Mouse (Mus musculus): ENCODE results near the gene Rfx3. TPM values are rescaled to one million over a fixed set of nuclear protein-coding genes. Genes with fewer than 3 reads are reported as not detected.

Rfx3 gene
- polyA plus RNA-seq, 1 experiment from 2014 or later = 8.2 TPM

DNA sequence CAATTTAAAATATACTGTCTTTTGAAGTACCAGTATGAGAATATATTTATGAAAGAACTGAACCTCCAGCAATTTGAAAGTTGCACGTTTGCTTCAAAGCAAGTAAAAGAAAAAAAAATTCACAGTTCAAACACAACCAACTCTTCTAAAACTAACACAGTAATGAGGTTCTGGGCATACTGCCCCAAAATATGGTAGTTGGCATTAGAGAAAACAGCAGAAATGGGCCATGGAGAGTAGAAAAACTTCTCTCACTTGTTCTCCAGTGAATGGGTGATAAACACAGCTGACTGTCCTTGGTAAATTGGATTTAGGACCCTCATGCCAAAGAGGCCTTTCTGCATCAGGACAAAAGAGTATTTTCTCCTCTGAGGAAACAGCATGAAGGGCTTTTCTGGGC, 182.7 kb downstream of the Rfx3 start:
- Histone ChIP-seq H3K9me3 (no peaks in the 10 kb centered on the region), H3K4me3 (no peak overlapping the region), H3K27ac (no peak overlapping the region), H3K27me3 (no peaks in the 10 kb centered on the region), H3K9ac (no peak overlapping the region), H3K36me3 (no peaks in the 10 kb centered on the region), H3K4me2 (no peak overlapping the region), H3K4me1 (no peaks in the 10 kb centered on the region)
- ATAC-seq (ENCODE audit: insufficient number of reproducible peaks, low FRiP score, low TSS enrichment, low read depth) = no peak
- 63% methylated on average over 1 of the region's 1 CpGs for WGBS

DNA sequence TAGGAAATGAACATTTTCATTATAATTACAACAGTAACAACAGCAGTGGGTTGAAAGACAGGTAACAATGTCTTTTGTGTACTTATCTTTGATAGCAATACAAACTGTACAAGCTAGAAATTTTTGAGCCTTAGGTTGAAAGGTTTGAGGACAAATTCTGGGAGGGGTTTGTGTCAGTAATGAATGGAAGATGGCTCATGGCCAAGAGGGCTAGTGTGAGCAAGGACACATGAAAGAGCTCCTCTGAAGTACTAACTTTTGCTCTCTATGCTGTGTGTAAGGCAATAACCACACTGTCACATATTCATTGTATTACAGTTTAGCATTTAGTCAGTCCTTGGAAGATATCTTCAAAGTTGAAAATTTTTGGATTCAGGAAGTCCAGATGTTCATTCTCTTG, 193.3 kb downstream of the Rfx3 start:
- peaks cover 2% of the 10 kb centered on the region; the same call in 1 of the 2 replicates for H3K36me3 ChIP-seq
- no peaks in the 10 kb centered on the region for H3K9me3 ChIP-seq
- H3K4me2 ChIP-seq = no peak overlapping the region
- H3K27me3 ChIP-seq = no peaks in the 10 kb centered on the region
- H3K4me3 ChIP-seq = no peak overlapping the region
- H3K9ac ChIP-seq = no peak overlapping the region
- ATAC-seq (ENCODE audit: insufficient number of reproducible peaks, low FRiP score, low TSS enrichment, low read depth) = no peak
- H3K27ac ChIP-seq = no peak overlapping the region
- no peaks in the 10 kb centered on the region for H3K4me1 ChIP-seq

GRCm38 (mm10) chr19:27780030-27780429, 230.9 kb downstream of the Rfx3 start:
- 66% methylated on average over 4 of the region's 4 CpGs for WGBS
- H3K27ac ChIP-seq = no peak overlapping the region
- no peak overlapping the region for H3K9ac ChIP-seq
- H3K9me3 ChIP-seq = no peaks in the 10 kb centered on the region
- no peak overlapping the region for H3K4me2 ChIP-seq
- H3K4me3 ChIP-seq = no peak overlapping the region
- peaks cover 9% of the 10 kb centered on the region for H3K36me3 ChIP-seq
- no peaks in the 10 kb centered on the region for H3K27me3 ChIP-seq
- H3K4me1 ChIP-seq = no peaks in the 10 kb centered on the region
- no peak for ATAC-seq (ENCODE audit: insufficient number of reproducible peaks, low FRiP score, low TSS enrichment, low read depth)

GRCm38 (mm10) chr19:27770716-27771265, 240.2 kb downstream of the Rfx3 start:
- no peaks in the 10 kb centered on the region for H3K9me3 ChIP-seq
- H3K4me1 ChIP-seq = no peaks in the 10 kb centered on the region
- no peak overlapping the region for H3K4me3 ChIP-seq
- H3K9ac ChIP-seq = no peak overlapping the region
- H3K4me2 ChIP-seq = no peak overlapping the region
- ATAC-seq (ENCODE audit: insufficient number of reproducible peaks, low FRiP score, low TSS enrichment, low read depth) = no peak
- H3K27me3 ChIP-seq = no peaks in the 10 kb centered on the region
- H3K27ac ChIP-seq = no peak overlapping the region
- peaks cover 7% of the 10 kb centered on the region; the same call in 1 of the 2 replicates for H3K36me3 ChIP-seq
- WGBS = 89% methylated on average over 8 of the region's 8 CpGs

GRCm38 (mm10) chr19:27768444-27768843, 242.5 kb downstream of the Rfx3 start:
- Histone ChIP-seq H3K27ac (no peak overlapping the region), H3K9ac (no peak overlapping the region), H3K4me2 (no peak overlapping the region), H3K9me3 (no peaks in the 10 kb centered on the region), H3K4me3 (no peak overlapping the region), H3K36me3 (peaks cover 7% of the 10 kb centered on the region), H3K27me3 (no peaks in the 10 kb centered on the region), H3K4me1 (no peaks in the 10 kb centered on the region)
- ATAC-seq (ENCODE audit: insufficient number of reproducible peaks, low FRiP score, low TSS enrichment, low read depth) = no peak
- 76% methylated on average over 17 of the region's 17 CpGs for WGBS

GRCm38 (mm10) chr19:27760309-27760708, 250.7 kb downstream of the Rfx3 start:
- Histone ChIP-seq H3K27ac (no peak overlapping the region), H3K4me1 (no peaks in the 10 kb centered on the region; the same call in 1 of the 2 replicates), H3K27me3 (no peaks in the 10 kb centered on the region), H3K9me3 (no peaks in the 10 kb centered on the region), H3K36me3 (no peaks in the 10 kb centered on the region; the same call in 1 of the 2 replicates), H3K9ac (no peak overlapping the region), H3K4me2 (no peak overlapping the region), H3K4me3 (no peak overlapping the region)
- 83% methylated on average over 9 of the region's 9 CpGs for WGBS
- no peak for ATAC-seq (ENCODE audit: insufficient number of reproducible peaks, low FRiP score, low TSS enrichment, low read depth)

DNA sequence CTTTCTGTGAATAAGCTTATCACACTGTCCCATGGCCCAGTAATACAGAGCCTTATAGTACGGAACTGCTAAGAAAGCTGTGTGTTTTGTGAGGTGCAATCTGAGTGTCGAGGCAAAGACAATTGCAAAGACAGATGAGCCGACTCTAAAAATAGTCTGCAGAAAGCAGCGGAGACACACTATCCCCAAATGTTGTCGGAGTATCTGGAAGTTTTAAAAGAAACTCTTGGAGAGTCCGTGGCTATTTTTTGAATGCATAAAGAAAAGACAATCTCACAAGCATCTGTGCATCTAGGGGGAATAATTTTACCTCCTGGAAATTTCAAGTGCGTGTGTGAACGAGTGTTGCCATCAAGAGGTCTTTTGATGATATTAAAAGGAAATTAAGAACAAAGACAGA, 251.6 kb downstream of the Rfx3 start:
- Histone ChIP-seq H3K4me2 (no peak overlapping the region), H3K4me1 (no peaks in the 10 kb centered on the region; the same call in 1 of the 2 replicates), H3K4me3 (no peak overlapping the region), H3K27ac (no peak overlapping the region), H3K9me3 (no peaks in the 10 kb centered on the region), H3K9ac (no peak overlapping the region), H3K36me3 (no peaks in the 10 kb centered on the region; the same call in 1 of the 2 replicates), H3K27me3 (no peaks in the 10 kb centered on the region)
- ATAC-seq (ENCODE audit: insufficient number of reproducible peaks, low FRiP score, low TSS enrichment, low read depth) = no peak
- 68% methylated on average over 8 of the region's 8 CpGs for WGBS

- no peak overlapping the region for H3K4me2 ChIP-seq
- no peaks in the 10 kb centered on the region for H3K4me1 ChIP-seq
- H3K9ac ChIP-seq = no peak overlapping the region
- H3K27me3 ChIP-seq = no peaks in the 10 kb centered on the region
- no peak overlapping the region for H3K27ac ChIP-seq
- ATAC-seq (ENCODE audit: insufficient number of reproducible peaks, low FRiP score, low TSS enrichment, low read depth) = no peak
- no peak overlapping the region for H3K4me3 ChIP-seq
- H3K36me3 ChIP-seq = no peaks in the 10 kb centered on the region
- no peaks in the 10 kb centered on the region for H3K9me3 ChIP-seq
- WGBS = 100% methylated on average over 1 of the region's 1 CpGs
These were observed 263.7 kb downstream of the Rfx3 start for GRCm38 (mm10) chr19:27747301-27747700.

- Histone ChIP-seq H3K9me3 (no peaks in the 10 kb centered on the region), H3K36me3 (no peaks in the 10 kb centered on the region), H3K27me3 (no peaks in the 10 kb centered on the region), H3K4me2 (no peak overlapping the region), H3K4me1 (no peaks in the 10 kb centered on the region), H3K4me3 (no peak overlapping the region), H3K27ac (no peak overlapping the region), H3K9ac (no peak overlapping the region)
- no peak for ATAC-seq (ENCODE audit: insufficient number of reproducible peaks, low FRiP score, low TSS enrichment, low read depth)
- WGBS = 48% methylated on average over 8 of the region's 8 CpGs
These were observed 272.1 kb downstream of the Rfx3 start for GRCm38 (mm10) chr19:27738908-27739307.

GRCm38 (mm10) chr19:27736571-27736970, 274.4 kb downstream of the Rfx3 start:
- H3K4me3 ChIP-seq = no peak overlapping the region
- no peak overlapping the region for H3K27ac ChIP-seq
- WGBS = 57% methylated on average over 2 of the region's 2 CpGs
- ATAC-seq (ENCODE audit: insufficient number of reproducible peaks, low FRiP score, low TSS enrichment, low read depth) = no peak
- no peaks in the 10 kb centered on the region for H3K27me3 ChIP-seq
- no peak overlapping the region for H3K9ac ChIP-seq
- no peak overlapping the region for H3K4me2 ChIP-seq
- no peaks in the 10 kb centered on the region for H3K4me1 ChIP-seq
- H3K9me3 ChIP-seq = no peaks in the 10 kb centered on the region
- H3K36me3 ChIP-seq = no peaks in the 10 kb centered on the region

DNA sequence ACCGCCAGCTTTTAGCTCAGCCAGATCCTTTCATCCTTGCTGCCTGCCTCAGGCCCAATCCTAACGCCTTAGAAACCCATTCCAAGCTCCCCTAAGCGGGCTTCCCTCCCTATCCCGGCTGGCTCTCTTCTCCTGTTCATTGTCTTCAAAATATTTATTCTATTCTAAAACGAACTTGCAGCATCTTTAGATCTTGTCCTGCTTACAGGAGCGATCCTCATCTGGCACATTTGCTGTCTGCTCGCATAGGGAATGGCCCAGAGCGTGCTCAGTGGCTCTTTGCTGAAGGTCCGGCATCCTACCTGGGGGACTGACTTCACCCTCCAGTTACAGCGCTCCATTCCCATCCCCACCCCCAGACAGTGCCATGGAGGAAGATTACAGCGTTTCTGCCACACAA, 292.0 kb downstream of the Rfx3 start:
- WGBS = 78% methylated on average over 11 of the region's 11 CpGs

DNA sequence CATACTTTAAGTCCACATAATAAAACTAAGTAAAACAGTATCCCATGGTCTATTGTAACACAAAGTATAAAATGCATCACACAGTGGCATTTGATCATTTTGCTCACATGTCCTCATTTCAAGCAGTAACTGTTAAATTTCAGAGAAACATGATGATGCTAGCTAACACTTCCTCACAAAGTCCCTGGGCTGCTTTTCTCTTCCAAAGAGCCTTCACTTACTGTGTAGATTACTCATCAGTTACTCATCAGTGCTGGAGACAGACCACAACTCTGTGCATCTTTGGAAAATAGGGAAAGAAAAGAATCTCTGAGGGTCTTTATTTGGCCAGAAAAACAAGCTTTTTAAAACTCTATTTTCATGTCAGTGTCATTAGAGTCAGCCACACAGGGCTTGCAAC, 294.7 kb downstream of the Rfx3 start:
- Histone ChIP-seq H3K9ac (no peak overlapping the region), H3K9me3 (no peaks in the 10 kb centered on the region), H3K27ac (no peak overlapping the region), H3K4me1 (no peaks in the 10 kb centered on the region), H3K27me3 (no peaks in the 10 kb centered on the region), H3K36me3 (no peaks in the 10 kb centered on the region), H3K4me2 (no peak overlapping the region), H3K4me3 (no peak overlapping the region)
- ATAC-seq (ENCODE audit: insufficient number of reproducible peaks, low FRiP score, low TSS enrichment, low read depth) = no peak

More for the DNA sequence above, 292.0 kb downstream of the Rfx3 start:
- no peak overlapping the region for H3K4me2 ChIP-seq
- no peaks in the 10 kb centered on the region for H3K36me3 ChIP-seq
- H3K9me3 ChIP-seq = no peaks in the 10 kb centered on the region
- H3K27ac ChIP-seq = no peak overlapping the region
- no peaks in the 10 kb centered on the region for H3K27me3 ChIP-seq
- H3K4me1 ChIP-seq = no peaks in the 10 kb centered on the region
- ATAC-seq (ENCODE audit: insufficient number of reproducible peaks, low FRiP score, low TSS enrichment, low read depth) = no peak
- no peak overlapping the region for H3K4me3 ChIP-seq
- H3K9ac ChIP-seq = no peak overlapping the region

Measured in limb, embryonic 15.5 days (tissue).